Mouse (Mus musculus) bone marrow macrophage, adult 2 months (primary cell): Measurements from ENCODE around the gene Gpr137. TPM values are rescaled to one million over a fixed set of nuclear protein-coding genes. Genes with fewer than 3 reads are reported as not detected.

ENCODE experiments used
- H3K27ac ChIP-seq: 2 replicates; pipeline ENCODE4 v1.5.1; 2012; ENCODE audit warnings: low read depth, low read length; ENCODE audit not compliant: insufficient read depth
- H3K4me1 ChIP-seq: 2 replicates; pipeline ENCODE4 v1.6.1; 2012; ENCODE audit warnings: low read length; ENCODE audit not compliant: control insufficient read depth, insufficient read depth
- H3K4me3 ChIP-seq: 2 replicates; pipeline ENCODE4 v1.5.1; 2012; ENCODE audit warnings: mild to moderate bottlenecking, low read length, moderate library complexity; ENCODE audit not compliant: insufficient read depth
- CTCF ChIP-seq: IDR thresholded peaks from 2 replicates; pipeline ENCODE4 v1.5.1; 2012; ENCODE audit warnings: low read depth, mild to moderate bottlenecking, low read length, moderate library complexity
- POLR2A ChIP-seq: IDR thresholded peaks from 2 replicates; pipeline ENCODE4 v1.6.1; 2012; ENCODE audit warnings: mild to moderate bottlenecking, low read depth, low read length, borderline replicate concordance
- polyA plus RNA-seq: library from polyadenylated mRNA; stranded (reverse); fragments of >200 nt; gene quantifications from 2 replicates; pipeline ENCODE4 v1.2.4, GENCODE M21; 2012; ENCODE audit not compliant: missing spikeins, insufficient read depth, insufficient read length

Gene Gpr137
- polyA plus RNA-seq, 1 experiment: 31.6 TPM

DNA sequence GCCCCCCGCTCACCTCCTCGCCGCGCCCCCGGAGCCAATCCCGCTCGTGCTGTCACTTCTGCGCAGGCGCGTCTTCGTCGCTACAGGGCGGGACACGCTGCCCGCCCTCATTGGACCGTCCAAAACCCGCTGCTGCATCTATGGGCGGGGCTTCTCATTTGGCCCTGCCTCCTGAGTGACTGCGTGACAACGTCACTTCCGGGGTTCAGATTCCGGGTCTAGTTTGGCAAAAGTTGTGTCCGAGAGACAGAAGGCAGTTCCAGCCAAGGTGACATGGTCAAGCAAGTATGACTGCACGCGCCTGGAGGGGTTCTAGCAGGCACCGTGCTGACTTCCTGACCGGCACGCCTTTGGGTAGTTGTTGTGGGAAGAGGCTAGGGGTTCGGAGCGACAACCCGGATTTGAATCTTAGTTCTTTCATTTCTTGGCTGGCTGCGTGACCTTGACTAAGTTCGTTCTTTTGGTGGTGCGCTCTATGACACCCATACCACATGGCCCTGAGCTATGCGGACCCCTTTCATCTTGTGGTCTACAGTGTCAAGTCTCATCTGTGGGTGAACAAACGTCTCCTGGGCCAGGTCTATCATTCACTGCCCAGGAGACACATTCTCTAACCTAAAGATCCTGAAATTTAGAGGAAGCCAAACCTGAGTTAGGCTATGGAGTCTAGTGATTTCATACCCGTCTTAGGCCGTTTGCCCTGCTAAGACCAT lies 38.3 kb upstream of the Gpr137 start, which contains the start of gene Fkbp2:
Gene Fkbp2, minus strand, starts transcription at position 121 of the 713 bp plus-strand sequence.
- Histone ChIP-seq H3K4me3 (peak within 1 kb of the TSS; percentile 75), H3K4me1 (peaks cover 18% of the 10 kb centered on the region), H3K27ac (peak within 1 kb of the TSS; percentile 81)
- TF ChIP-seq CTCF (no peak), POLR2A (peak; percentile 92)

DNA sequence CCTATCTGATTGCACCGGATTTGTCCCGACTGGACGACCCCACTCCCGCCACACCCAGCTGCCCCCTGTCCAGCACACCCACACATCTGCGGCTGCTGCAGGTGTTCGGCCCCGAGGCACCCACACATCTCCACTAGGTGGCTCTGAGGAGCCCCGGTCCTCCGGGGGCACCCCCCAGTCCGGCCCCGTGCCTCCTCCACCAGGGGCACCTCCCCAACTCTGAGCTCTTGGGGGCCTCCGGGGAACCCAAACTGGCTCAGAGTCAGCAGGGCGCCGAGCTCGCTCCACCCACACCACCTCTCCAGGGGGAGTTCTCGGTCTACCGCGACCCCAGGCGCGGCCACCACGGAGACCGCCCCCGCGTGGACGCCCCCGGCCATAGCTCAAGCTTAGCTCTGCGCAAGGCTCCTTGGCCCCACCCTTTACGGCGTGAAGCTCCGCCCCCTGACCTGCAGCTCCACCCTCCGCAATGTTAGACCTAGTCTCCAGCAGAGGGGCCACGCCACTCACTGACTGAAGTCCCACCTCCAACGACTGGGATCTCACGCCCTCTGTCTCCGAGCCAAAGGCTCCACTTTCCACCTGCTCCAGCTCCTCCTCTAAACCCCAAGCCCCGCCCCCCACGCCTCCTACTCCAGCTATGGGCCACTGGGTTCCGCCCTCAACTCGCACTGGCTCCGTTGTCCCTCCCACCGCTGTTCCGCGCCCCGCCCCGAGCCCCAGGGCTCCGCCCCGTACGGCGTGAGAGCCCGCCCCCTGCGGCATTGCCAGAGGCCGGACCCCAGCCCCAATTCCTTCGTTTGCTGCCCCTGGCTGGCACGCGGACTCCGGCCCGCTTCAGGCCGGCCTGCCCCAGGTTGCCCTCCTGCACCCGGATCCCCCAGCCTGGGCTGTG lies 37.5 kb upstream of the Gpr137 start:
- TF ChIP-seq POLR2A: no peak
- TF ChIP-seq CTCF: peak; percentile 79

DNA sequence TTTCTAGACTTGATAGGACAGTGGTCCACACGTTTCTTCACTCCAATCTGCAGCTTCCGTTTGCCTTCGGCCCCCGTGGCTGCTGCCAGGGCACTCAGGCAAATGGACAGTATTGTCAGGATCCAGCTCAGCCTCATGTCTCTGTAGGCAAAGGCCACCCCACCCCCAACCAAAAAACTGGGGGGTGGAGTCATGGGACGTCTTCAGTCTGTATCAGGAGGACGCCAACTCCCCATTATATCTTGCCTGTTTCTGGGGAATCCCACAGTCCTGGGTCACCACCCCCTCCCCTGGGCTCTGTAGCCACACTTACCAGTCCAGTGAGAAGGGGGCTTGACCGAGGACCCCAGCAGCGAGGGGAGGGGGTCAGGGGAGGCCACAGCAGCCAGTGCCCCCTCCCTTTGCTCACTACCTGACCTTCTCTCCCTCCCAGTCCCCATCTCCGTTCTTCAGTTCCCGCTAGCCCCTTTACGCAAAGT lies 36.8 kb upstream of the Gpr137 start:
- peak overlapping the region; percentile 74 for H3K4me3 ChIP-seq

More for the DNA sequence above, 37.5 kb upstream of the Gpr137 start:
- Histone ChIP-seq H3K4me1 (peaks cover 18% of the 10 kb centered on the region), H3K27ac (peak overlapping the region; percentile 81), H3K4me3 (peak overlapping the region; percentile 75)

DNA sequence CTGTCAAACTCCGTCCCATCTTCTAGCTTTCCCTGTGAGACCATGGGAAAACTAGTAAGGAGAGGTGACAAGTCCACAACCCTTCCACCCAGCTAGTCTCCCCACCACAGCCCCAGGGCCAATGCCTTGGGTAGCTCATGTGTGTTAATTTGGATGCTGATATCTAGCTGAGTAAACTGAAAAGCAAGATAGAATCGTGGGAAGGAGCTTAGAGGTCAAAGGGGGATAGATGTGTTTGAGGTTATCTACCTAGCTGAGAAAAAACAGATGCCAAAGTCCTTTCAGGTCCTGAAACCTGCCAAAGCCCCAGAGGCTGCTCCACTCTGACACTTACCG lies 36.3 kb upstream of the Gpr137 start:
- H3K4me3 ChIP-seq: peak overlapping the region; percentile 74
- peak overlapping the region; percentile 81 for H3K27ac ChIP-seq
- H3K4me1 ChIP-seq: peaks cover 22% of the 10 kb centered on the region
- TF ChIP-seq CTCF (no peak), POLR2A (no peak)

More for the DNA sequence above, 36.8 kb upstream of the Gpr137 start:
- TF ChIP-seq CTCF: no peak
- TF ChIP-seq POLR2A: no peak
- Histone ChIP-seq H3K4me1 (peaks cover 18% of the 10 kb centered on the region), H3K27ac (peak overlapping the region; percentile 81)

DNA sequence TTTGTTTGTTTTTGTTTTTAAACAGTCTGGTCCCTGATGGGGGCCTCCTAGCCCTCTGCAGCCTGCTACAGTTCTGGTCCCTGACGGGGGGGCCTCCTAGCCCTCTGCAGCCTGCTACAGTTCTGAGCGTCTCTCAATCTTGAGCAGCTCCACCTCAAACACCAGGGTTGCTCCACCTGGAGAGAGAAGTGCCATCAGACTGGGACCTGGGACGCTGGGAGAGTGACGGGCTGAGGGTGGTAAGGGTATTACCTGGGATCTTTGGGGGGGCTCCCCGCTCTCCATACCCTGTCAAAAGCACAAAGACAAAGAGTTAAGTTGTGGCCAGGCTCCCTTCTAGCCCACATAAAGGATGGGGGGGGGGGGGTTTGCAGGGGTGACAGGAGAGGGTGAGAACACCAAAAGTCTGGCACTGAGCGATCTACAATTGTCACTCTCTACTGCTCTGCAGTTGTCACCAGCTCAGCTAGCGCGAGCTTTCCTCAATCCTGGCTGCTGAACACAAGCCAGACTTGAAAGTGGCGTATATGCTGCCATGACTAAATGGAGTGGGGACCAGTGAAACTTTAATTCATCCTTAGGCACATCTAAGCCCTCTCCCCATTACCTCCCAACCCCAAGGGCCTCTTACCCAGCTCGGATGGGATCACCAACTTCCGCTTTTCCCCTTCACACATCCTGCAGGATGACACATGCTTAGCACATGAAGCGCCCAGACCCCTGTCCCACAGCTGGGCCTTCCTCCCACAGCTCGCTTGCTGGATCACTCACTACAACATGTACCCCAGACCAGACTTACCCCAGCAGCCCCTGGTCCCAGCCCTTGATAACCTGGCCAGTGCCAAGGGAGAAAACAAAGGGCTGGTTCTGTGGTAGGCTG lies 35.7 kb upstream of the Gpr137 start:
- peak overlapping the region; percentile 74 for H3K4me3 ChIP-seq
- peaks cover 22% of the 10 kb centered on the region for H3K4me1 ChIP-seq
- TF ChIP-seq CTCF: no peak
- no peak for TF ChIP-seq POLR2A
- H3K27ac ChIP-seq: peak overlapping the region; percentile 81

DNA sequence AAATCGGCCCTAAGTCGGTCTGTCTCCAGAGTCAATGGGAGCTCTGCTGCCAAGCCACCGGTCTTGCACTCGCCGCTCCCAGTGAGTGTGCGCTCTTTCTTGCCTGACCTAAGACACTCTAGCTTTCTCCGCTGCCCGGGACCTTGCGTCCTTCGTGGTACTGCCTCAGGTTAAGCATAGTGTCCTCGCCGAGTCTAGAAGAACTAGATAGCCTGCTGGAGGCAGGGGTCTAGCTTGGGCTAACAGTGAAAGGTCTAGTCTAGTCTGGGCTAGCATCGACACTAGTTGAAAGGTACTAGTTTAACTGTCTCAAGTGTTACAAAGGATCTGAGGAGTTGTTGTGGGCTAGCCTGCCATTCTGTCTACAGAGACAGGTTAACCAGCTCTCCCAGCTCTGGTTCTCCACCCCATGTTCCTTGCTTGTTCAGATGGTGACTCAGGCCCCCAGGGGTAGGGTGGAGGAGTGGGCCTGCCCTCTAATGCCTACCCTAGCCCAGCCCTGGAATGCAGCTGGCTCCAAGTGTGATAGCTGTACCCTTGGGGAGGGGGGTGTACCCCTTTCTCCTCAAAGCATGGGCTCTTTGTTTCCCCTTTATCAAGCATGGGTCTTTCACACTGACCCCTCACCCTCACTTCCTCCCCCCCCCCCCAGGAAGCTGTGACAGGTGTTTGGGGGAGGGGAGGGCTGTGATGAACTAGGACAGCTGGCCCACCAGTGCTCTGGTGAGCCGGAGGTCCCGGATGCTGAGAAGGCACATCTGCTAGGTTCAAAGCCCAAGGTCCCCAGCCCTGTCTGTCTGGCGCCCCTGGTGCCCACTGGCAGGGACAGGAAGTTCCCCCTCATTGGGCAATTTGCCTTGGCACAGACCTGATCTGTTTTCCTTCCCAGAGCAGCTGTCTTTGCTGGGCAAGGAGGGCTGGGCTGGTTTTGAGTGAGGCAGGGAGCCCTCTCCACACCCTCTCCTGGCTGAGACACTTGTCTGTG lies 33.5 kb upstream of the Gpr137 start, which contains the start of gene Plcb3:
Gene Plcb3, minus strand, starts transcription at position 934 of the 985 bp plus-strand sequence.
- Histone ChIP-seq H3K4me1 (peaks cover 25% of the 10 kb centered on the region), H3K27ac (peak within 1 kb of the TSS; percentile 64), H3K4me3 (peak within 1 kb of the TSS; percentile 65)
- no peak for TF ChIP-seq CTCF
- TF ChIP-seq POLR2A: no peak

DNA sequence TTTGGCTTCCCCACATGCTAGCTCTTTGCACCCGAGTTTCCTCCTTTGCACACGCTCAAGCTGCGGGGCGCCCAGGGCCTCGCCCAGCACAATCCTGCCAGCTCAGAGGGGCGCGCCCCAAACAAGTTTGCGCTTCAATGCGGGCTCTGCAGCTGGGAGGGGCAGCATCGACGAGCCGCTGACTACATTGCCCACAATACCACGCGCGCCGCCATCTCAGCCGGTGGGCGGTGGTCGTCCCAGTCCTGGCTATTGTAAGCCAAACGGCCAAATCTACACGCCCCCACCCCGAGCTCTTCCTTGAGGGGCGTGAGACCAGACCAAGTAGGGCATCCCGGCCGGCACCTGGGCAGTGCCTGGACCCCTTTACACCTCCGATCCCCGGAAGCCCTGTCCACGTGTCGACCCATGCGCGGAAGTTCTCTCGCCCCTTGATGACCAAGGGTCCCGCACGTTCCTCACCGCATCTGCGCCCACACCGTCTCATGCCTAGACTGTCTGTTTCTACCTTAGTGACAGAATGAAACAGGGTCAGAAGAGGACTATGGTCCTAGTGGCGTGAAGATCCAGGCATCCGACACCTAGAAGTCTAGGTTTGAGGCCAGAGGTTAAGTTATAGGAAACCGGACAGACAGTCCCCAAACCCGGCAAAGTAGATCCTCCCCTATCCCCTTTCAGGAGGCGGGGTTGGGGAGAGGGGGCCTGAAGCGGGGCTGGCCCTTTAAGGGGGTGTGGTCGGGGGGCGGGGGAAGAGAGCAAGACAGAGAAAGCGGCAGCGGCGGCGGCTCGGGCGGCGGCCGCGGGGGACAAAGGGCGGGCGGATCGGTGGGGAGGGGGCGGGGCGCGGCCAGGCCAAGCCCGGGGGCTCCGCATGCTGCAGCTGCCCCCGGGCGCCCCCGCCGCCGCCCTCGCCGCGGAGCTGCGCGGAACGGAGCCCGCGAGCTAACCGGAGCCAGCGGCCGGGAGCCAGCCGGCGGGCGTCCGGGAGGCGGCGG lies 32.2 kb upstream of the Gpr137 start, which contains the start of gene Ppp1r14b:
Gene Ppp1r14b, plus strand, starts transcription at position 758 of the 995 bp plus-strand sequence.
- no peak for TF ChIP-seq POLR2A
- TF ChIP-seq CTCF: no peak
- Histone ChIP-seq H3K4me3 (peak within 1 kb of the TSS; percentile 74), H3K27ac (peak within 1 kb of the TSS; percentile 75), H3K4me1 (peaks cover 29% of the 10 kb centered on the region)

DNA sequence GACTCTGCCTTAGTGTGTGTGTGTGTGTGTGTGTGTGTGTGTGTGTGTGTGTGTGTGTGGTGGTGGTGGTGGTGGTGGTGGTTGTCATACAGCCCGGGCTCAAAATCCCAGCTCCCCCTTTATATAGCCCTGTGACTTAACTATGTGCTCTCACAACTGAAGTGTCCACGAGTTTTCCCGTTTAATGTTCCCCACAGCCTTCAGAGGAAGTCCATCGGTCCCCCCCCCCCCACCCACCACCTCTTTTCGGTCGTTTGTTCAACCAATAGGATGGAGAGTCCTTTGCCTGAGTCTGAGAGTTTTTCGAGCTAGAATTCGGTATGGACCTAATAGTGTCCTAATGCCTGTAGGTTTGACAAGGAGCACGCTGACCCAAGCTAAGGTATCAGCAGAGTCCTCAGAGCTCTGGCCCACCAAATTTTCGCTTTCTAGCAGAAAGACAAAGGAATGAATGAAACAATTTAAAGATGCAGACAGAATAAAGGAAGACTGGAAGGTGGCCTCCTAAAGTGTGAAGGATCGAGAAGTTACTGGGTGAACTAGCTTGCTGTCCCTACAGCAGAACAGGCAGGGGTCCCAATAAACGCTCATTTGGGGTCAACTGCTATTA lies 31.4 kb upstream of the Gpr137 start:
- H3K4me1 ChIP-seq: peaks cover 29% of the 10 kb centered on the region

More for the DNA sequence above, 31.4 kb upstream of the Gpr137 start:
- Histone ChIP-seq H3K4me3 (peak overlapping the region; percentile 74), H3K27ac (peak overlapping the region; percentile 52)
- TF ChIP-seq CTCF: no peak
- TF ChIP-seq POLR2A: no peak
